Mouse (Mus musculus) myocyte (in vitro differentiated cells): ENCODE measurements around the gene Zfp335.

Source experiments
- CEBPB ChIP-seq: IDR thresholded peaks from 2 replicates; pipeline ENCODE4 v1.6.1; 2011; ENCODE audit warnings: mild to moderate bottlenecking, moderate library complexity; ENCODE audit not compliant: poor library complexity, insufficient read depth, severe bottlenecking
- E2F4 ChIP-seq: IDR thresholded peaks from one replicate; pipeline ENCODE4 v1.6.1; 2011; ENCODE audit warnings: mild to moderate bottlenecking, control low read depth, moderate library complexity; ENCODE audit not compliant: insufficient read depth
- MAX ChIP-seq: IDR thresholded peaks from one replicate; pipeline ENCODE4 v1.6.1; 2011; ENCODE audit warnings: low read depth, mild to moderate bottlenecking, control low read depth
- MYOD1 ChIP-seq, 3 experiments: IDR thresholded peaks; one replicate each; pipeline ENCODE4 v1.6.1; 2011; ENCODE audit warnings: control low read depth in 2 of 3, low read depth in 2 of 3, mild to moderate bottlenecking in 2 of 3, moderate library complexity in 1 of 3; ENCODE audit not compliant: insufficient read length in 2 of 3, control insufficient read depth in 1 of 3
- MYOG ChIP-seq, 3 experiments: IDR thresholded peaks; one replicate each; pipeline ENCODE4 v1.6.1; 2011; ENCODE audit warnings: control low read depth in 2 of 3, low read depth in 2 of 3, mild to moderate bottlenecking in 2 of 3; ENCODE audit not compliant: insufficient read length in 2 of 3, control insufficient read depth in 1 of 3, insufficient read depth in 1 of 3
- POLR2A ChIP-seq: IDR thresholded peaks from one replicate; pipeline ENCODE4 v1.6.1; 2011; ENCODE audit warnings: low read depth, mild to moderate bottlenecking, control low read depth, moderate library complexity; ENCODE audit not compliant: insufficient read length
- POLR2AphosphoS2 ChIP-seq: IDR thresholded peaks from one replicate; pipeline ENCODE4 v1.6.1; 2011; ENCODE audit warnings: low read depth, control low read depth; ENCODE audit not compliant: insufficient read length
- REST ChIP-seq: IDR thresholded peaks from one replicate; pipeline ENCODE4 v1.6.1; 2011; ENCODE audit warnings: mild to moderate bottlenecking, control low read depth, moderate library complexity; ENCODE audit not compliant: insufficient read depth, insufficient read length
- SRF ChIP-seq: IDR thresholded peaks from one replicate; pipeline ENCODE4 v1.6.1; 2011; ENCODE audit warnings: low read depth; ENCODE audit not compliant: control insufficient read depth, insufficient read length
- TCF12 ChIP-seq: IDR thresholded peaks from one replicate; pipeline ENCODE4 v1.6.1; 2011; ENCODE audit warnings: mild to moderate bottlenecking, control low read depth; ENCODE audit not compliant: poor library complexity, insufficient read depth, severe bottlenecking
- TCF3 ChIP-seq: IDR thresholded peaks from one replicate; pipeline ENCODE4 v1.6.1; 2011; ENCODE audit warnings: low read depth, control low read depth; ENCODE audit not compliant: insufficient read length
- USF1 ChIP-seq: IDR thresholded peaks from one replicate; pipeline ENCODE4 v1.6.1; 2011; ENCODE audit warnings: low read depth, mild to moderate bottlenecking, control low read depth, moderate library complexity

DNA sequence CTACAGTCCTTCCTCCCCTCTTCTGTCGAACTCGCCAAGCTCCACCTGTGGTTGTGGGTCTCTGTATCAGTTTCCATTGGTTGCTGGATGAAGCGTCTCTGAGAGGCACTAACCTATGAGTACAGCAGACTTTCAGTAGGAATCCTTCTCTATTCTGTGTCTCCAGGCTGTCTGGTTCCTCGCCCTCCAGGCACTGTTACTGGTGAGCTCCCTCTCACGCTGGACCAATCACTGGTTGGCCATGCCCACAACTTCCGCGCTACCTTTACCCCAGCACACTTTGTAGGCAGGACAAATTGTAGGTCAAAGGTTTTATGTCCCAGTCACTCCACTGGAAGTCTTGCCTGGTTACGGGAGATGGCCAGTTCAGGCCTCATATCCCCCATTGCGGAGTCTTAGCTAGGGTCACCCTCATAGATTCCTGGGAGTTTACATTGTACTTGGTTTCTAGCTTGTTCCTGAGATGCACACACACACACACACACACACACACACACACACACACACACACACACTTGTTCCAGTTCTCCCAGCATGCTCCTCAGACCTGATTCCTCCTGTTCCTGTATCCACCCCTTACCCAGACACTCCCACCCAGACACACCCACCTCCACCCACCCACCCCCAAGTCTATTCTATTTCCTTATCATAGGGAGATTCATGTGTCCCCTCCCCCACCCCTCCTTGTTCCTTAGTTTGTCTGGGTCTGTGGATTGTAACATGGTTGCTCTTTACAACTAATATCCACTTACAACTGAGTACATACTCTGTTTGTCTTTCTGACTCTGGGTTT is 51.7 kb downstream of the Zfp335 start:
- TF ChIP-seq TCF12 (no peak), POLR2A (no peak), MAX (no peak), E2F4 (no peak), TCF3 (no peak), USF1 (no peak), MYOD1 (IDR thresholded peaks at IDR 0.05; ENCODE audit: control insufficient read depth in 1 of 3, insufficient read length in 2 of 3, low read depth in 2 of 3) (no peak), MYOG (IDR thresholded peaks at IDR 0.05; ENCODE audit: control insufficient read depth in 1 of 3, insufficient read depth in 1 of 3, insufficient read length in 2 of 3, low read depth in 2 of 3) (no peak), CEBPB (no peak), REST (no peak), POLR2AphosphoS2 (no peak), SRF (no peak)
